Mouse (Mus musculus): Measurements from ENCODE around the gene Pld1. TPM values are rescaled to one million over a fixed set of nuclear protein-coding genes. Genes with fewer than 3 reads are reported as not detected.
"Not testable (repeated sequence)": the region's sequence is repeated elsewhere in the genome, so short reads cannot be mapped to it uniquely, and the experiment has no call there.

The Pld1 gene
- polyA plus RNA-seq, 1 experiment from 2014 or later, result 2.1 TPM

GRCm38 (mm10) chr3:27921268-27922020 lies 17.1 kb upstream of the Pld1 start:
- H3K27me3 ChIP-seq, result no peaks in the 10 kb centered on the region
- no peak overlapping the region for H3K4me2 ChIP-seq (replicated peaks)
- H3K9ac ChIP-seq (replicated peaks), result no peak overlapping the region
- WGBS, result 91% methylated on average over 11 of the region's 11 CpGs
- H3K4me3 ChIP-seq, result no peak overlapping the region
- no peaks in the 10 kb centered on the region for H3K36me3 ChIP-seq
- no peaks in the 10 kb centered on the region for H3K4me1 ChIP-seq
- no peak overlapping the region for H3K27ac ChIP-seq (replicated peaks)
- no peak for ATAC-seq (replicated peaks)
- H3K9me3 ChIP-seq, result no peaks in the 10 kb centered on the region

- no peak for ATAC-seq (replicated peaks)
- Histone ChIP-seq H3K4me2 (replicated peaks) (no peak overlapping the region), H3K4me1 (no peaks in the 10 kb centered on the region), H3K27me3 (no peaks in the 10 kb centered on the region), H3K9me3 (no peaks in the 10 kb centered on the region), H3K9ac (replicated peaks) (no peak overlapping the region), H3K4me3 (no peak overlapping the region), H3K27ac (replicated peaks) (no peak overlapping the region), H3K36me3 (no peaks in the 10 kb centered on the region)
- 73% methylated on average over 3 of the region's 3 CpGs for WGBS
Observed at GRCm38 (mm10) chr3:27924037-27924436, 14.5 kb upstream of the Pld1 start.

GRCm38 (mm10) chr3:27929219-27929618 lies 9.3 kb upstream of the Pld1 start:
- no peaks in the 10 kb centered on the region for H3K9me3 ChIP-seq
- no peaks in the 10 kb centered on the region for H3K4me1 ChIP-seq
- no peak overlapping the region for H3K4me3 ChIP-seq
- H3K36me3 ChIP-seq, result no peaks in the 10 kb centered on the region
- no peak for ATAC-seq (replicated peaks)
- 87% methylated on average over 4 of the region's 4 CpGs for WGBS
- H3K27ac ChIP-seq (replicated peaks), result no peak overlapping the region
- H3K9ac ChIP-seq (replicated peaks), result no peak overlapping the region
- H3K4me2 ChIP-seq (replicated peaks), result no peak overlapping the region
- no peaks in the 10 kb centered on the region for H3K27me3 ChIP-seq

DNA sequence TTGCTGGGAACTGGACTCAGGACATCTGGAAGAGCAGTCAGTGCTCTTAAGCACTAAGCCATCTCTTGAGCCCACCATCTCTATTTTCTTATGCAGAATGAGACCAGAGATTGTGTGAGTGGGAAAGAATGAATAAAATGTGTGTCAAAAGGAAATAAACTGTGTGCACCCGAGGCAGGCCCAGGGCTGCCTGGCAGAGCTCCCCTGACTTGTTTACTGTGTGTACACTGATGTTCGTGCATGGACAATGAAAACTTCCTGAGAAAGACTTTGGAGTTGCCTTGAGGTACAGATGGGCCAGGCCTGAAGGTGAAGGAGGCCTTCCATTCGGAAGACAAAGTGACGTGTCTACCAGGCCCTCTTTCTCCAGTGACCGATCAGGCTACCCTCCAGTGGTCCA lies 6.1 kb upstream of the Pld1 start:
- H3K27ac ChIP-seq (replicated peaks), result no peak overlapping the region
- H3K4me3 ChIP-seq, result no peak overlapping the region
- H3K9ac ChIP-seq (replicated peaks), result no peak overlapping the region
- H3K36me3 ChIP-seq, result no peaks in the 10 kb centered on the region
- WGBS, result 91% methylated on average over 5 of the region's 5 CpGs
- no peak for ATAC-seq (replicated peaks)
- no peaks in the 10 kb centered on the region for H3K4me1 ChIP-seq
- no peak overlapping the region for H3K4me2 ChIP-seq (replicated peaks)
- no peaks in the 10 kb centered on the region for H3K27me3 ChIP-seq
- H3K9me3 ChIP-seq, result no peaks in the 10 kb centered on the region

DNA sequence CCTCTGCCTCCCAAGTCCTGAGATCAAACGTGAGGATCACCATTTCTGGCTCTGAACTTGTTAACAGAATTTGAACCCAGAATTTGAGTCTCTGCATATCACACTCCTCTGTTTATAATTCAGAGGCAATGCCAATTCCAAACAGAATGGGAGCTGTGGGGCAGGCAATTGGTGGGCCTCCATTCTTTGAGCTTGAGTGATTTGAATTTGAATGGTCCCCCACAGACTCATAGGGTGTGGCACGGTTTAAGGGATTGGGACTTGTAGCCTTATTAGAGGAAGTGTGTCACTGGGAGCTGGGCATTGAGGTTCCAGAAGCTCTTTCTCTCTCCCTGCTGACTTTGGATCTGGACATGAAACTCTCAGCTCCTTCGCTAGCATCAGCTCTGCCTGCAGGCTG lies 2.9 kb upstream of the Pld1 start:
- Histone ChIP-seq H3K27me3 (peaks cover 10% of the 10 kb centered on the region; the same call in 1 of the 2 replicates), H3K4me3 (no peak overlapping the region), H3K4me1 (peaks cover 13% of the 10 kb centered on the region), H3K4me2 (replicated peaks) (no peak overlapping the region), H3K27ac (replicated peaks) (no peak overlapping the region), H3K9ac (replicated peaks) (no peak overlapping the region), H3K9me3 (no peaks in the 10 kb centered on the region), H3K36me3 (no peaks in the 10 kb centered on the region)
- 54% methylated on average over 3 of the region's 3 CpGs for WGBS
- ATAC-seq (replicated peaks), result no peak

DNA sequence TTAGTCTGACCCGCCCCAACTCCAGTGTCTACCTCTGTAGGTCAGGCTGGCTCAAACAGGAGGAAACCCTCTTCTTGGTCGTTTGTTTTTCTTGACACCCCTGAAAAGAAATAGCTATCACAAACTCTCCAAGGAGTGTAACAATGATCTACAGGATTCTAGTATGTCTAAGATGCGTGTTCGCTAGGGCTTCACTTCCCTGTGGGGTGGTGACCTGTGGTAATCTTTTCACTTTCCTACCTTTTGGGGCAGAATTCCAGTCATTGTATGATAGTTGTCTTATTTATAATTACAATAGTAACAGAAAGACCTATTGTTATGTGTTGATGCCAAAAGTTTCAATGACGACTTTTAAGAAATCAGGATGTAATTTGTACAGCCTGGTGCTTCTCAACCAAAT lies 1.8 kb upstream of the Pld1 start:
- H3K36me3 ChIP-seq, result no peaks in the 10 kb centered on the region
- 75% methylated on average over 5 of the region's 5 CpGs for WGBS
- H3K9ac ChIP-seq (replicated peaks), result no peak overlapping the region
- H3K27me3 ChIP-seq, result peaks cover 10% of the 10 kb centered on the region; the same call in 1 of the 2 replicates
- ATAC-seq (replicated peaks), result no peak
- H3K4me2 ChIP-seq (replicated peaks), result no peak overlapping the region
- H3K4me3 ChIP-seq, result no peak overlapping the region
- peaks cover 13% of the 10 kb centered on the region for H3K4me1 ChIP-seq
- H3K9me3 ChIP-seq, result no peaks in the 10 kb centered on the region
- H3K27ac ChIP-seq (replicated peaks), result no peak overlapping the region

DNA sequence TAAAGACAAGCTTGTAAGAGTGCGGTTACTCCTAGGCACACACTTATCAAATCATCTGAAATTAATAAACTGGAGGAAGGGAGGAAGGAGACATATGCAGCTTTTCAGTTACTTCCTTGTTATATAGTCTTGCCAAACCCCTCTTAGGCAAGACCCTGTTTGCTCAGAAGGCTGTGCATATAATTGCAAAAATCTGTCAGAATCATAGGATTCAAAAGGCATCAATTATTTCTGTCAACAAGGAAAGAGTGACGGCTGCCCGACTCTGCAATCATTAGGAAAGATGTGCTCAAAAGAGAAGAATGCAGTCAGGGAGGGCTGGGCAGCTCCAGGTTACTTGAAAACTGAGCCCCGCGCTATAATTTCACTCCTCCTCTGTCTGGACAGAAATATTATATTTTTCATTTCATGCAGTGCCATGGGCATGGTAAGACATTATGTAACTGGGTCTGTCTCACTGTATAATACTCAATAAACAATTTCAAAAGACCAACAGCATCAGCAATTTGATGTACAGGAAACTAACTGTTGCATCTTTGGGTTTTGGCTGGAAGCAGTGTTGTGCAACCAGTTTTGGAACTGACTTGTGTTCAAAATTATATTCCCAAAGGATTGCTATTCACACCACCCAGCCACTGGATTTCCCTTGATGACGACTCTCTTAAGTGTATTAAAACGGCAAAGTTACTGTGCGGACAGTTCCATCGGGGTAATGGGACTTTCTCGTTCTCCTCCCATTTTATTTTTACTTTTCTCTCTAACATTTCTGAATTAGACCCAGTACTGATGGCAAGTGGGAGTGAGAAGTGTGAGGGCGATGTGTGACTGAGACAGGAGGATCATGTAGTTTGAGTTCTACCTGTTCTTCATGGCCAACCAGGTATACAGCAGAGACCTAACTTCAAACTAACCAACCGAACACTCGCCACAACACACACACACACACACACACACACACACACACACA lies 1.1 kb upstream of the Pld1 start:
- no peak overlapping the region for H3K4me3 ChIP-seq
- peaks cover 10% of the 10 kb centered on the region; the same call in 1 of the 2 replicates for H3K27me3 ChIP-seq
- H3K36me3 ChIP-seq, result no peaks in the 10 kb centered on the region
- H3K4me1 ChIP-seq, result peaks cover 13% of the 10 kb centered on the region
- WGBS, result 84% methylated on average over 13 of the region's 13 CpGs
- H3K9ac ChIP-seq (replicated peaks), result no peak overlapping the region
- H3K9me3 ChIP-seq, result no peaks in the 10 kb centered on the region
- H3K27ac ChIP-seq (replicated peaks), result no peak overlapping the region
- no peak overlapping the region for H3K4me2 ChIP-seq (replicated peaks)
- no peak for ATAC-seq (replicated peaks)

DNA sequence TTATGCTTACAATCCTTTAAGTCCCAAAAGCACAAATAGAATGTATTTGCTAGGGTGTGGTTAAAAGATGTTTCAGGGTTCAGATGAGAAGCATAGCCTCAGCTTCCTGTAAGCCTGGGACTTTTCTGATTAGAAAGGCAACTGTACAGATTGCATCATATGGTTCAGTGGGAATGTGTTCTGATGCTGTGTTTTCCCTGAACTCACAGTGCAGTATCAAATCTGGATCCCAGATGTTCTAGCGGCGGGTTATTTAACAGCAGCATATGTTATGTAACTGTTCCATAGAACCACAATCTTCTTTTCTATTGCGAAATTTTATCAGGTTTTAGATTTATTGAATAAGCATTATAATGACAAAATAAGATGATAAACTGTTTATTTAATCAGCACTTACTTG lies 3.1 kb downstream of the Pld1 start:
- H3K27ac ChIP-seq (replicated peaks), result no peak overlapping the region
- WGBS, result 90% methylated on average over 3 of the region's 3 CpGs
- ATAC-seq (replicated peaks), result no peak
- no peak overlapping the region for H3K4me3 ChIP-seq
- H3K4me1 ChIP-seq, result peaks cover 13% of the 10 kb centered on the region
- no peaks in the 10 kb centered on the region for H3K36me3 ChIP-seq
- H3K27me3 ChIP-seq, result peaks cover 10% of the 10 kb centered on the region; the same call in 1 of the 2 replicates
- no peak overlapping the region for H3K4me2 ChIP-seq (replicated peaks)
- H3K9me3 ChIP-seq, result no peaks in the 10 kb centered on the region
- no peak overlapping the region for H3K9ac ChIP-seq (replicated peaks)

DNA sequence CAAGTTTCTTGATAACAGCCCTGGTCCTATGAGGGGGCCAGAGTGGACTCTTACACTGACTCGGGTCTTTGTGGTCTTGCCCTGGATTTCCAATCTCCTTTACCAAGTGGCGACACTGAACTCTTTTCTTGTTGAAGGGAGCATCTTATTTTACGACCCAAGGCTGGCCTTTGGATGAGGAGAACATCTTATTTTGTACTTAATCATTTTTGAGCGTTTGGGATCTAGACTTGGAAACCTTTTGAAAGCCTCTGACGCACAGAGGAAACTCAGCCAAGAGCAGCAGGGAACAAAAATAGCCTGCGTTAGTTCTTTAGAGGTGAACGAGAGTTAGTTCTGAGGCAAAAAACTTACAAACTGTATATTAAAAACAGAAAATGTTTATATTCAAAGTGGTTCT lies 4.5 kb downstream of the Pld1 start:
- no peaks in the 10 kb centered on the region for H3K36me3 ChIP-seq
- H3K4me3 ChIP-seq, result no peak overlapping the region
- H3K27ac ChIP-seq (replicated peaks), result no peak overlapping the region
- H3K4me1 ChIP-seq, result peaks cover 13% of the 10 kb centered on the region
- no peaks in the 10 kb centered on the region for H3K9me3 ChIP-seq
- H3K4me2 ChIP-seq (replicated peaks), result no peak overlapping the region
- no peak for ATAC-seq (replicated peaks)
- WGBS, result 86% methylated on average over 7 of the region's 7 CpGs
- H3K27me3 ChIP-seq, result peaks cover 9% of the 10 kb centered on the region; the same call in 1 of the 2 replicates
- H3K9ac ChIP-seq (replicated peaks), result no peak overlapping the region

GRCm38 (mm10) chr3:27945397-27945796 lies 6.9 kb downstream of the Pld1 start:
- H3K4me3 ChIP-seq; ATAC-seq (replicated peaks); H3K4me2 ChIP-seq (replicated peaks); H3K27ac ChIP-seq (replicated peaks); H3K9me3 ChIP-seq; H3K9ac ChIP-seq (replicated peaks); H3K27me3 ChIP-seq; H3K4me1 ChIP-seq; H3K36me3 ChIP-seq: not testable (repeated sequence)
- WGBS, result 86% methylated on average over 2 of the region's 2 CpGs

DNA sequence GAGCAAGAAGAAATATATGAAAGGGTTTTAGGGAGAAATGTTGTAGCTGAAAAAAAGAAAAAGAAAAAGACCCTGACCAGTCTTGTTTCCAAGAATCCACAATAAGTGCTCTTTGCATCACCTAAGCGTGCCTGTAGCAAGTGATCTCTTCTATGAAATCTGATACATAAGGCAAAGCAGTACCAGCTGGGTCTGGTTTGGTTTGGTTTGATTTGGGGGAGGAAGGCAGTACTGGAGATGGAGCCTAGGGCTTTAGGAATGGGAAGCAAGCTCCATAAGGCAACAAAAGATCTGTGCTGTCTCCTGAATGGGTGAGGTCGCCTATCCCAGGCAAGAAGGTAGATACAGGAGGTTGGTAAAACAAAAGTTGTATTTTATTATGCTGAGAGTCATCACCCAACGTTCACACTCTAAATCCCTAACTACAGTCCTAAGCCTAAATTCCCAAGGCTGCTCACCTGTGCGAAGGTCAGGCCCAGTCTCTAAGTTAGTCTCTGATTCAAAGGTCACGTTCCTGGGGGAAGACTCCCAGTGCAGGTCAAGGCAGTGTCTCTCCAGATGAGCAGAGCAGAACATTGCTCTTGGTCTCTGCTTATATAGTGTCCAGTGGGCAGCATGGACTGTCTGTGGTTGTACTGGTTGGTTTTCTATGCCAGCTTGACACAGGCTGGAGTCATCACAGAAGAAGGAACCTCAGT lies 10.8 kb downstream of the Pld1 start:
- no peak overlapping the region for H3K4me3 ChIP-seq
- H3K4me1 ChIP-seq, result no peaks in the 10 kb centered on the region
- no peak overlapping the region for H3K4me2 ChIP-seq (replicated peaks)
- H3K27ac ChIP-seq (replicated peaks), result no peak overlapping the region
- H3K27me3 ChIP-seq, result no peaks in the 10 kb centered on the region
- no peaks in the 10 kb centered on the region for H3K9me3 ChIP-seq
- WGBS, result 85% methylated on average over 5 of the region's 5 CpGs
- H3K9ac ChIP-seq (replicated peaks), result no peak overlapping the region
- no peak for ATAC-seq (replicated peaks)
- no peaks in the 10 kb centered on the region for H3K36me3 ChIP-seq

GRCm38 (mm10) chr3:27949873-27950250 lies 11.4 kb downstream of the Pld1 start:
- H3K9ac ChIP-seq (replicated peaks), result no peak overlapping the region
- 84% methylated on average over 6 of the region's 6 CpGs for WGBS
- H3K9me3 ChIP-seq, result no peaks in the 10 kb centered on the region
- ATAC-seq (replicated peaks), result no peak
- H3K4me3 ChIP-seq, result no peak overlapping the region
- no peak overlapping the region for H3K27ac ChIP-seq (replicated peaks)
- H3K36me3 ChIP-seq, result no peaks in the 10 kb centered on the region
- H3K27me3 ChIP-seq, result no peaks in the 10 kb centered on the region
- no peak overlapping the region for H3K4me2 ChIP-seq (replicated peaks)
- no peaks in the 10 kb centered on the region for H3K4me1 ChIP-seq

Measured in forebrain, embryonic 15.5 days (tissue).